Mouse (Mus musculus): ENCODE measurements around the gene Muc3a. TPM values are rescaled to one million over a fixed set of nuclear protein-coding genes. Genes with fewer than 3 reads are reported as not detected.

Gene Muc3a
- total RNA-seq (2022) = under 1 TPM in 3 of 4 experiments, not detected in 1; 0.23 to 0.60 (median 0.28) TPM

DNA sequence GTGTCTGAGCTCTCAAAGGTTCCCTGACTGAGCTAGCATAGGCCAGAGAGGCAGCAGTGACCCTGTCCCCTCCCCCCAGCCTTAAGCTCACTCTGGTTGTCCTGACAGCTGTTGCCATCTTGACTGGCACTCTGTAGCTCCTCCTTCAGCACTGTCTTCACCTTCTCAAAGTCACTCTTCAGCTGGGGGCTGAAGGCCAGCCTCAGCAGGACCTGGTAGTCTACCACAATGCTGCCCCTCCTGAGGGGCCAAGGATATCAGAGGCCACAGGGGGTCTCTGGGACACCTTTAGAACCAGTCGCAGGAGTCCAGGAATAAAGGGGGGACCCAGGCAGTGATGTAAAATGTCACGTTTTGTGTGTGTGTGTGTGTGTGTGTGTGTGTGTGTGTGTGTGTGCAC, at the start of gene Muc3a:
Muc3a (minus strand) TSS at position 101 of the 400 bp plus-strand sequence.
- no peak for DNase-seq (ENCODE audit: low spot score)

DNA sequence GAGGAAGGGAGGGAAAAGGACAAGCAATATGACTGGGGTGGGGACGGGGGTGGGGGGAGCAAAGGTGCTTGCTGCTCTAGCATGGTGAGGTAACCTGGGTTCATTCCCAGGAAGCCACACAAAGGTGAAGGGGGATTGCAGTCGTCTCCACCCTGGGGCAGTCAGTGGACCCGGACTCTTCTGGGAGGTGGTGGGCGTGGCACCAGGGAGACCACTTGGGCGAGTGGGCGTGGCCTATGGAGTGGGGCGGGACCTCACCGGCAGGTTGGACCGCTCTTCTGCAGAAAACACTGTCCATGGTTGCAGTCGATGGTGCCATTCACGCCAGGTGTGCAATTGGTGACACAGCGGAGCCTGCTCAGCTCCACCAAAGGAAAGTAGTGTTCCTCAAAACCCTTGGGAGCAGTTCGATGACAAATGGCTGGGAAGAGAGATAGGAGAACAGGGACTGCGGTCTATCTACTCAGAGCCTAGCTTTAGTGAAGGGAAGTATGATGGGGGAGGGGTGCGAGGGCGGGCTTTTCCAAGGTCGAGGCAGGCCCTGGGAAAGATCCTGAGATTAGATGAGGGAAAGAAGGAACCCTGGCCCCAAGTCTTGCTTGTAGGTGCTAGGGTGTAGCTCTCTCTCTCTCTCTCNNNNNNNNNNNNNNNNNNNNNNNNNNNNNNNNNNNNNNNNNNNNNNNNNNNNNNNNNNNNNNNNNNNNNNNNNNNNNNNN, 917 bp downstream of the Muc3a start:
- no peak for DNase-seq (ENCODE audit: low spot score)

DNA sequence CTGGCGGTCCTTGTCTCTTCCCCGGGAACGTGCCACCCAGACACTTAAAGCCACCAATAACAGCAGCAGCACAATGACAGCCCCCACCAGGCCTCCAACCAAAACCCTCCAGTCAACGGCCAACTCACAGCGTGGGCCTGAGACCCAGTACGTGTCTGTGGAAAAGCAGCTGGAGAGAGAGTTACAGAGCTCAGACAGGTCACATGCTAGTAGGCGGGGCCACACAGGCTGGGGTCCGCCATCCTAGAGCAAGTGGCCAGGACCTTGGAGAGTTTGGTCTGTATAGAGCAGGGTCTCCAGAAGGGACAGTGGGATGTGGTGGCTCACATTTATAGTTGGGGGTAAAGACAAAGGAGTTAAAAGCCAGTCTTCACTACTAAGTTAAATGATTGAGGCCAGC, 1.5 kb downstream of the Muc3a start:
- no peak for DNase-seq (ENCODE audit: low spot score)

DNA sequence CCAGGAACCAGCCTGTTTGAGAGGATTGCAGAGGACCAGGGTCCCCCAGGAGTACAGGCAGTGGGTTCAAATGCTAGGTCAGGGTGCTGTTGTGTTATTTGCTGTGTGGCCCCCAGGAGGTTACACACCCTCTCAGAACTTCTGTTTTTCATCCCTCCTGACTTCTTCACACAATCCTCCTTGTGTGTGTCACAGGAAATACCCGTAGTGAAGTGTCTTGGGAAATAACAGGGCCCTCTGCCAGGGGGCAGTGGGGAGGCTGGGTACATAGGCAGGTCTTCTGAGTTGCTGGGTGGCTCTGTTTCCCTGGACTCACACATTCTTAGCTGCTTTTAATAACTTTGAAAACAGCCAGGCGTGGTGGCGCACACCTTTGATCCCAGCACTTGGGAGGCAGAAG, 6.9 kb downstream of the Muc3a start:
- DNase-seq (ENCODE audit: low spot score) = no peak

DNA sequence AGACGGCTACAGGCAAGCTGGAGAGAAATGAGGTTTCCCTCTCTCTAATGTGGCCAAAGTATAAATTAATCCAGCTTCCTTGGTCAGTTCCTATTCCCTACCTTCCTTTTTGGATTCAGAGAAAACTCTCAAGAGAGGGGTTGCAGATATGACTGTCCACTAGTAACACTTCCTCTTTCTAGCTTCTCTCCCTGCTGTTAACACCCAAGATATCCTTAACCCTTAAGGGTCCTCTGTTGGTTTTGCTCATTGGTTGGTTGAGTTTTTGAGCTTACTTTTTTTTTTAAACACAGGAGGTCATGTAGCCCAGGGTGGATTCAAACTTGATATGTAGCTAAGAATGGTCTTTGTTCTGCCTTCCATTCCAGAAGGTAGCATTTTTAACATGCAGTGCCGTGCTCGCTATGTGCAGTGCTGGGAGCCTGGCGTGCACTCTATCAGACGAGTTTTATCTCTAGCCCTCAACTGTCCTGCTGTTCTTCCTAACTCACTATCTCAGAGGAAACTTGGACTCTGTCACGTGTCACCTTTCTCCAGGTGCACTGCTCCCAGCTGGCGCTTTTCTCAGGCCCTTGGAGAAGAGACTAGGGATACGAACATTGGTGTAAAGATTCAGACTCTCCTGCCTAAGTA, 17.6 kb downstream of the Muc3a start:
- no peak for DNase-seq (ENCODE audit: low spot score)

DNA sequence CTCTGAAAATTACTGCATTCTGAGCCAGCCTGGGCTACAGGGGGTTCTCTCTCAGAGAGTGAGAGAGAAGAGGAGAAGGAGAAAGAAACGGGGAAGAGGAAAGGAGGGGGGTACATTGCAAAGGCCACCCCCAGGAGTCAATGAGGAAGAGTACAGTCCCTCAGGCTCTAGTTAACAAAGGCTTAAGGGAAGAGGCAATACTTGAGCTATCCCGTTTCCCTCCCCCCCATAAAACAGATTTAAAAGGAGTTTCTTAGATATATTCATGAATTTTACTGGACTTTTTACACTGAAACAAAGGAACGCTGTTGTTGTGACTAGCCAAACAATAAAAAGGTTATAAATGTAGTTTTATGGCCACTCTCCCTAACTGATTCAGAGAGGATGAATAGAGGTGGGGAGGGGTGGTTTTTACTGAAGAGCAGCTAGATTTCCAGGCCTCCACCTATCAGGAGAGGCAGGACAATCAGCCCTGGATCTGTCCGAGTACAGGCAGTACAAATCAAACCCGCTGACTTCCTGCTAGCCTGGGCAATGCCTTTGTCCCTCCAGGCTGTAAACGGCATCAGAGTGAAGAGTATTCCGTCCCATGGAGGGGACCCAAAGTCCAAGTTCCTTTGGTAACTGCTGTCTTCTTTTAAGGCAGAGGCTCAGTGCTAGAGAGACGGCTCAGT, 18.8 kb downstream of the Muc3a start:
- no peak for DNase-seq (ENCODE audit: low spot score)

DNA sequence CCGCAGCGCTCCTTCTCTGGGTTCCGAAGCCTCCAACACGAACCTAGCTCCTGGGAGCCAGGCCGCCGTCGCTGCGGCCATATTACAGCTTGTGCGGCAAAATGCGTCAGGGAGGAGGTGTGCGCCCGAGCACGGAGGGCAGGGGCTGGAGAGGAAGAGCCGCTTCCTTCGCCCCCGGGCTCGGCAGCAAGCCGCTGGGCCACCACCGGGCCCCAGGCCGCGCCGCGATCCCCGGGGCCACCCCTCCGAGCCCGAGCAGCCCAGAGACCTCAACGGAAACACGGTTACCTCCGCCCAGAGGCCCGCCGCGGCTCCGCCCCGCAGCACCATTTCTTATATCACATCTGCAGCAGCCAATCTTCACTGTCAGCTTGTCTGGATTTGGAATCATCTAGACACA, 22.9 kb downstream of the Muc3a start:
- no peak for DNase-seq (ENCODE audit: low spot score)

DNA sequence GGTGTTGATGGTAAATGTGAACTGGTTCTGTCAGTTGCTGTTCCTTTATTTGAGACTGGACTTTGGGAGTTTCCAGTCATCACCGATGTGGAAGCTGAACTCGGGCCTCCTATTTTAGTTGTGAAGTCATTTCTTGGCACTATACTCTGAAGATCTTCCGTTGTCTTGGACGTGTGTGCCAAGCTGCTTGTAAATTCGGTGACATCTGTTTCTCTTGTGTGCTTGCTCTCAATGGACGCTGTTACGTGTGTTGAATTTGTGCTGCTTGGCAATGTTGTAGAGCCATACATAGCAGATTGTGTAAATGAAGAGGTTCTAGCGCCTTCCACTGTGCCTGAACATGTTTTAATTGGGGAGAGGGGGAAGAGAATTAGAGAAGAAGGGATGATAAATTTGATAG, 26.8 kb downstream of the Muc3a start:
- no peak for DNase-seq (ENCODE audit: low spot score)

DNA sequence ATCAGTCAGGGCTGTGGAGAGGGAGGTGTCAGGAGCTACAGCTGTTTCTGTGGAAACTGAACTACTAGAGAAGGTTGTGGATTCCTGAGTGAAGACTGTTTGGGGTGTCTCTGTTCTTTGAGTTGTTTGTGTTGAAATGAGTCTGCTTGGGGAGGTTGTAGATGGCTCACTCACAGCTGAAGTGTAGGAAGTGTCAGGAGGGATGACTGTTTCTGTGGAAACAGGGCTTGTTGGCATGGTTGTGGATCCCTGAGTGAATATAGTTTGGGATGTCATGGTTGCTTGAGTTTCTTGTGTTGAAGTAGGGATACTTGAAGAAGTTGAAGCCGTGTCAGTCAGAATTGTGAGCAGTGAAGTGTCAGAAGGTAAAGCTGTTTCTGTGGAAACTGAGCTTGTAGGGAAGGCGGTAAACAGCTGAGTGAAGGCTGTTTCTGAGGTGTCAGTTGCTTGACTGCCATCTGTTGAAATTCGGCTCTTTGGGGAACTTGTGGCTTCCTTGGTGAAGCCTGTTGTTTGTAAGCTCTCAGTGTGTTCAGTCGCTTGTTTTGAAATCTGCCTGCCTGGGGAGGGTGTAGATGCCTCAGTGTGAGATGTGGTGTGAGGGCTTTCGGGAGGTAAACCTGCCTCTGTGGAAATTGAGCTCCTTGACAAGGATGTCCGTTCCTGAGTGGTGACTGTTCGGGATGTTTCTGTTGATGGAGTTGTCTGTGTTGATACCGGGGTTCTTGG, 32.4 kb downstream of the Muc3a start:
- no peak for DNase-seq (ENCODE audit: low spot score)

DNA sequence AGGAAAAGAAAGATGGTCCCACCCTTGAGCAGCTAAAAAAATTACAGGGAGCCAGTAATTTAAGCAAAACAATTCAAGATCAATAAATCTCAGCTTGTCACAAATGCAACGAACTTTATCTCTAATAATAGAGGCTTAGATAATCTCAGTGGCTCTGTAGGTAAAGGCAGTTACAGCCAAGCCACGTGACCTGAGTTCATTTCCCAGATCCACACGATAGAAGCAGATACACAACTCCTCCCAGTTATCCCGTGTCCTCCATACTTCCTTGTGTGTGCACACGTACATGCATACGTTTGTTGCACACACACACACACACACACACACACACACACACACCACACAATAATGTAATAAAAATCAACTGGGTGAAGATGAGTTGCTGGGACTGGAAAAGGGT, 38.2 kb downstream of the Muc3a start:
- no peak for DNase-seq (ENCODE audit: low spot score)

DNA sequence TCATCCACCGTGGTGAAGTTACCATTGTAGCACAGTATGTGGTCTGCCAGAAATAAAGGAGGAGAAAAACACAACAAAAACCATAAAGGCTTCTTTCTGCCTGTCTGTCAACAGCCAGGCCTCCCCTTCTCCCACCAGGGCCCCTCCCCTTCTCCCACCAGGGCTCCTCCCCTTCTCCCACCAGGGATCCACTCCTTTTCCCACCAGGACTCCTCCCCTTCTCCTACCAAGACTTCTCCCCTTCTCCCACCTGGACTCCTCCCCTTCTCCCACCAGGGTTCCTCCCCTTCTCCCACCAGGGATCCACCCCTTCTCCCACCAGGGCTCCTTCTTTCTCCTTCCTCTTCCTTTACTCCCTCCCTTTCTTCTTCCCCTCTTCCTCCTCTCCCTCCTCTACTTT, 39.6 kb downstream of the Muc3a start:
- no peak for DNase-seq (ENCODE audit: low spot score)

DNA sequence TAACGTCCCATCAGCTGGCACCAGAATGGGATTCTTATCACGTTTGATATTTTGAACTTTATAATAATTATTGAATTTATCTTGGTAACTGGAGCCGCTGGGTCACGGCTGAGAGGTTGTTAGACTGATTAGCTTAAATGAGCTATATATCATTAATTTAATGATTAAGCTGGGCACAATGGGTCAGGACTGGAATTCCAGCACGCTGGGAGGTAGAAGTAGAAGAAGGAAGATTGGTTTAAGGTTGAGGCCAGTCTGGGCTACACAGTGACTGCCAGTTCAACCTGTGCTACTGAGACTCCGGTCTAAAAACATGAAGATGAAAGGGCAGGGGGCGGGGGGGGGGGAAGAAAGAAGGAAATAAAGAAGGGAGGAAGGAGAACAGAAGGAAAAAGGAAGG, 40.7 kb downstream of the Muc3a start:
- no peak for DNase-seq (ENCODE audit: low spot score)

DNA sequence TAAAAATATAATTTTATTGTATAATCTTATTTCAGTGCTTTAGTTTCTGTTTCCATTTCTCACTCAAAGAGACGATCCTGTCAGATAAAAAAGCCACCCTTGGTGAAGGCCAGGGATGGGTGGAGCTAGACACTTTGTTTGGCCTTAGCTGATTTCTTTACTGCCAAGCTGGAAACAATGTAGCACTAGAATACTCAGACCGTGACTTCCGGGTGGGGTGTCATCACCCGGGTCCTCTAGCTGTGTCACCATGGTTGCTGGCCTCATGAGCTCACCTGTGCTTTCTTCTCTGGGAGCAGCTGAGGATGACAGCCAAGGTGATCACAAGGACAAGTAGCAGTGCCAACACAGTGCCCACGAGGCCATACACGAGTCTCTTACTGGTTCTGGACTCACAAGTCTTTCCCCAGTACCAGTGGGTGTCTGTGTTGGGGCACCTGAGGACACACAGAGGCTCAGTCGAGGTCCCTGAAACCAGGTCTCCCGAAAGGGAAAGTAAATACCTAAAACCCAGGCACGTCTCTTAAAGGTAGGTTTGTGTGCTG, 41.3 kb downstream of the Muc3a start:
- DNase-seq (ENCODE audit: low spot score) = no peak

DNA sequence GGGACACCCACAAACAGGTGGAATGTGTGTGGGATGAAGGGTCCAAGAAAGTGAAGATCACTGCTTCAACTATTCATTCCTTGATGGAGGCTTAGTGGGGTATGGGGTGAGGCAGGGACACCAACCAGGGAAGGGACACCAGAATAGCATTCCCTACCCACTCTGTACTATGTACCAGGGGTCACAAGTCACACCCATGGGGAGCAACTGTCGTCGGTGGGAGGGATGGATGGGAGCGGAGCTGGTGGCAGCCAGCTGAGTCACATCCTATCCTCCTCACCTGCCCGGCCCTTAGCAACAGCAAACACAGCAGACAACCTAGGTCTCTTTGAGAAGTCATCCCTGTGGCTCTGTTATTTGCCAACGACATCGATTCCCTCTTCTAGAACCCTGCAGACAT, 44.6 kb downstream of the Muc3a start:
- DNase-seq (ENCODE audit: low spot score) = no peak

DNA sequence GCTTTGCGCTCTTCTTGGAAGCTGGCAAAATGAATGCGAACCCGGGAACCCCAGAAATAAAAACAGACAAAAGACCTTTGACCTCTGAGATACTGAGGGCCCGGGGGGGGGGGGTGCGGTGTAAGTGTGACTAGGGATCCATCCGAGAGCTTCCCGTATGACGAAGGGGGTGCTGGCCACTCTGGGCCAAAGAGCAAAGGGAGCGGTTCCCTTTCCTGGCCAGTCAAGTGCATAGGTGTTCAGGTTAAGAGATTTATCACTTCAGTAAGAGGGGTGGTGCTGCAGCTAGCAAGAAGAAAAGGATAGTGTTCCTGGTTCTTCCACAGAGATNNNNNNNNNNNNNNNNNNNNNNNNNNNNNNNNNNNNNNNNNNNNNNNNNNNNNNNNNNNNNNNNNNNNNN, 46.2 kb downstream of the Muc3a start:
- DNase-seq (ENCODE audit: low spot score) = no peak

DNA sequence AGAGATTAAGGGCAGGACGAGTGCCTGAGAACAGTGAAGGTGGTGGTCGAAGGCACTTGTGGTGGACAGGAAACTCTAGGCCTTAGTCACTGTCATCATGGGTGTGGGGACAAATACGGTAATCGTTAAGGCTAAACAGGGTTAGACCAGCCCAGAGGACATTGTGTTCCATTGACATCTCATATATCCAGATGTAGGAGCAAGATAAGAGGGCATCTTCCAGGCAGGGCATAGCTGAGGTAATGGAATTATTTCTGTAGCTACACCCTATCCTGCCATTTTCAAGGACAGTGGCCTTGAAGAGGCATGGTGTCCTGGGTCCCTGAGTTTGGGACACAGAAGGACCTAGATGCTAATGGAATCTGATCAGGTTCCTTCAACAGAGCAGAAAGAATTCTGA, 50.3 kb downstream of the Muc3a start:
- no peak for DNase-seq (ENCODE audit: low spot score)

DNA sequence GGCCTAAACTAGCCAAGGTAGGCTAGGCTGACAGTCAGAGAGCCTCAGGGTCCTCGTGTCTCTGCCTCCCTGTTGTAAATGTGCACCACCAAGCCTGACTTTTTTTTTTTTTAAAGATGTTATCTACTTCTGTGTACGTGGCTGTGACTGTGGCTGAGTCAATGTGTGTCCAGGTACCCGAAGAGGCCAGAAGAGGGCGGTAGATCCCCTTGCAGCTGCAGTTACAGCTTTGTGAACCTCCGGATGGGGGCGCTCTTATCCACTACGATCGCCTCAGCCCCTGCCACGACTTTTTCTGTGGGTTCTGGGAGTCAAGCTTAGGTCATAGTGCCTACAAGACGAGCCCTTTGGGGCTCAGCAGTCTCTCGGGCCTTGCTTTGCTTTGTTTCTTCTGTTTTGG, 52.7 kb downstream of the Muc3a start:
- DNase-seq (ENCODE audit: low spot score) = peak; percentile 5

Other genes with a start within 250 kb of the Muc3a start
- gene Cldn15, start 245.8 kb downstream of the Muc3a start, total RNA-seq (2022) = 1 to 10 TPM; 5.1 to 8.7 (median 8.0) TPM
- 10 to 100 TPM; 28.8 to 35.8 (median 34.9) TPM for gene Plod3, start 225.4 kb downstream of the Muc3a start, total RNA-seq (2022)
- 10 to 100 TPM; 65.8 to 76.4 (median 71.6) TPM for gene Znhit1, start 224.4 kb downstream of the Muc3a start, total RNA-seq (2022)
- gene Vgf, start 186.0 kb downstream of the Muc3a start, total RNA-seq (2022) = not detected
- gene Ap1s1, start 166.3 kb downstream of the Muc3a start, total RNA-seq (2022) = 10 to 100 TPM; 30.2 to 40.5 (median 38.2) TPM
- gene Serpine1, start 140.1 kb downstream of the Muc3a start, total RNA-seq (2022) = 10 to 100 TPM; 33.2 to 59.2 (median 47.4) TPM
- 10 to 100 TPM; 20.2 to 22.1 (median 21.5) TPM for gene Trim56, start 96.2 kb downstream of the Muc3a start, total RNA-seq (2022)
- gene Muc3, start 63.1 kb downstream of the Muc3a start, total RNA-seq (2022) = not detected
- gene Ache, start 75.1 kb upstream of the Muc3a start, total RNA-seq (2022) = 1 to 10 TPM; 1.5 to 3.3 (median 1.9) TPM
- 10 to 100 TPM in 2 of 4 experiments, 1 to 10 TPM in 2; 7.7 to 10.4 (median 9.7) TPM for gene Ufsp1, start 82.2 kb upstream of the Muc3a start, total RNA-seq (2022)
- 10 to 100 TPM; 54.4 to 62.6 (median 60.3) TPM for gene Srrt, start 95.3 kb upstream of the Muc3a start, total RNA-seq (2022)
- 10 to 100 TPM; 11.5 to 13.2 (median 12.4) TPM for gene Trip6, start 102.0 kb upstream of the Muc3a start, total RNA-seq (2022)
- gene Slc12a9, start 121.2 kb upstream of the Muc3a start, total RNA-seq (2022) = 1 to 10 TPM; 1.3 to 2.1 (median 2.0) TPM
- 10 to 100 TPM; 43.7 to 47.3 (median 46.3) TPM for gene Ephb4, start 137.7 kb upstream of the Muc3a start, total RNA-seq (2022)